Mouse (Mus musculus) frontal cortex, postnatal 25 days (tissue): ENCODE measurements around the gene Tjp1.
A peak's percentile ranks its signal among the peaks of the same experiment; 100 is the strongest.

Experiments
- DNase-seq, 2 experiments: peaks; one replicate each; pipeline ENCODE4 v3.0.0; 2022; ENCODE audit warnings: low spot score in 2 of 2

Gene Tjp1

DNA sequence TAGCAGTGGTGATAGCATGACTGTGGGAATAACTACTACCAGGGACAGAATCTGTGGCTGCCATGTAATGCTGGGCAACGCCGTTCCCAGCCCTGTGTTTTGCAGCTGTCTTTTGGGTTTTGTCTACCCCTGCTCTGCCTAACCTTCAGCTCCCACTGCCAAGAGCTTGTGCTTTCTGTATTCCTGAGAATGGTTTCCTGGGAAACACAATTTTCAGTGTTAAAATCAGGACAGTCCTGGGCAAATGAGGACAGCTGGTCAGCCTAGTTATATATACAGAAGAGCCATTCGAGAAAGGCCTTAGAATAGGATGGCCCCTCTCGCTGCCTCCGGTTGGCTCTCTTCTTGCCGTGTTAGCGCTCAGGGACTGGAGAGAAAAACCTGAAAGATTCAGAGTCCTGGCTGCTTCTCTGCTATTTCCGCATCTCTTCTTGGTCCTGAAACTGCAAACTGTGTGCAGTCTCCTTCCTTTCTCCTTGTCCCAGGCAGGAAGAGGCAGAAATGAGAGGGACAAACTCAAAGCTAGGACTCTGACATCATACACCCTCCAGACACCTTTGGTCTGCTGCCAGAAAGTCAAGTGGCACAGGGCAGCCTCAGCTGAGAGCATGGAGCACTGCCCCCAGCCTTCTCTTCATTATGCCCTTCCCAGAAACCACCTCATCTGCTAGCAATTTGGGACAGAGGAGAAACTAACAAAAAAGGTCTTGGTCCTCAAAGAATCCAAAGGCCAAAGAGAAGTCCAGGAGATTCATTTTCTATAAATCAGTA is 139.2 kb downstream of the Tjp1 start:
- DNase-seq: no peak

GRCm38 (mm10) chr7:65387560-65388175 is 139.9 kb downstream of the Tjp1 start:
- no peak for DNase-seq

DNA sequence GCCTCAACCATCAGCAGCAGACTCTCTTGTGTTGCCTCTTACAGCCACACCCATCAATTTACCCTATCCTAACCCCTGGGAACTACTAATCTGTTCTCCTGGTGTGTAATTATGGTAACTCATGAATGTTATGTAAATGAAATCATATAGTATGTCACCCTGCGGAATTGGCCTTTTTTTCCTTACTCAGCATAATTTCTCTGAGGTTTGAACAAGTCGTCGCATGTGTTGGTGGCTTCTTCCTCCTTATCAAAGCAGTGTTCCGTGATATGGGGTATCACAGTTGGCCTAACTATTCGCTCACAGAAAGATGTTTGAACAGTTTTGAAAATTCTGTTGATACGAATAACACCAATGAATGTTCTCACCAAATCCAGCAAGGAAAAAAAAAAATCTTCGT is 142.8 kb downstream of the Tjp1 start:
- DNase-seq: no peak

DNA sequence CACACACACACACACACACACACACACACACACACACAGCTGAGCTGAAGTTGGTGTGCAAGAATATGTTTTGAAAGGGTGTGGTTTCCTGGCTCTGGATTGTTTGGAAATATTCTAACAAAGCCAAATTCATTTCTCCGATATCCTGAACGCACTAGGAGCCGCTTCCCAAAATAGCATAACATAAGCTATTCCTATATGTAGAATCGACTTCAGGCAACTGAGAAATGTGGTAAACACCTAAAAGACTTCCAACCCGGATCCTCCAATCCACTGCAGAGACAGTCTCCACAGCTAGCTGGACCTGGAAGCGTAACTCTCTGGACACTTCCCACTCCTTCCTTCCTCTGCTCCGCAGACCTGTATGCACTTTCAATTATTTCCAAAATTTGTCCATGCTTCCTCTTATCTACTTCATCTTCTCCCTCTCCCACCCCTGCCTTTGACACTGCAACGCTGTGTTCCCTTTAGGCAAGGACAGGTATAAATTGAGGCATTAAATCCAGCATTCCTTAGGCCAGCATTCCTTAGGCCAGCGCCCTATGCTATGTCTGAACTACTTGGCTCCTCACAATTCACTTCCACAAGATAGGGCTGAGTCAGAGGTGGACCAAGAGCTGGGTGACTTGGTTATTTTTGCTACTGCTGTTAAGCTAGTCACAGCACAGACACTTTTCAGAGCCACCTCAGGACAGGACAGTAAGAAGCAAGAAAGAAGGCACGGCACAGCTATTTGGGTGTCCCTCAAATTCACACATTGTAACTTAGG is 144.9 kb downstream of the Tjp1 start:
- DNase-seq: no peak

DNA sequence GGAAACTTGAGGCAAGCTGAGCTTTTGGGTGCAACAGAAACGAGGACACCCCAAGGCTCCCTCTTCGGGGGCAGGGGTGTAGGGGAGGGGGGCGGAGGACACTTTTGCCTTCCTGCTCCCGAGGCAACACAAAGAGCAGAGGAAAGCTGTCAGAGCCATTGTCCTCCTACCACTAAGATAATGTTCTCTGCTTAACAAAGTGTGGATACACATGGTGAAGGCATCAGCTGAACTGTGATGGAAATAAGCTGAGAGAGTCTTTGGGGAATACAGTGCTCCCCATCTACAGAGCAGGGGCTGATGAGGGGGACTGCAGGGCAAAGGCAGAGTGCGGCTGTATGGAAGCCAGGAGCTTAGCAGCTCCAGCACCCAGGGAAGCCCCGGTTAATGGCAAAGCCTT is 145.7 kb downstream of the Tjp1 start:
- DNase-seq: no peak

DNA sequence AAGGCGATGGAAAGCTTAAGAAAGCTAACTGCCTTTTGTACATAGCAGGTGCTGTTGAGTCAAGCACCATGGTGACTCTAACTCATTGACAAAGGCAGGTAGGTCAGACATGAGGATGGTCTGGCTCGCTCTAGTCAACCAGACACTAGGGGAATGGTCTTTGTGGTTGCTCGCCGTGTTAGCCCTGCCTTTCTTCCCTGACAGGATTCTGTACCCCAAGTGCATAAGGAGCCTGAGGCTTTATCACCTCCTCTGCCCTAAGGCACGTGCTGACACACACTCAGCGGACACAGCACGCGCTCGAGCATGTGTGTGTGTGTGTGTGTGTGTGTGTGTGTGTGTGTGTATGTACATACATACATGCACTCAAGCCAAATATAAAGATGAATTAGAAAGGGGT is 146.9 kb downstream of the Tjp1 start:
- DNase-seq: no peak

DNA sequence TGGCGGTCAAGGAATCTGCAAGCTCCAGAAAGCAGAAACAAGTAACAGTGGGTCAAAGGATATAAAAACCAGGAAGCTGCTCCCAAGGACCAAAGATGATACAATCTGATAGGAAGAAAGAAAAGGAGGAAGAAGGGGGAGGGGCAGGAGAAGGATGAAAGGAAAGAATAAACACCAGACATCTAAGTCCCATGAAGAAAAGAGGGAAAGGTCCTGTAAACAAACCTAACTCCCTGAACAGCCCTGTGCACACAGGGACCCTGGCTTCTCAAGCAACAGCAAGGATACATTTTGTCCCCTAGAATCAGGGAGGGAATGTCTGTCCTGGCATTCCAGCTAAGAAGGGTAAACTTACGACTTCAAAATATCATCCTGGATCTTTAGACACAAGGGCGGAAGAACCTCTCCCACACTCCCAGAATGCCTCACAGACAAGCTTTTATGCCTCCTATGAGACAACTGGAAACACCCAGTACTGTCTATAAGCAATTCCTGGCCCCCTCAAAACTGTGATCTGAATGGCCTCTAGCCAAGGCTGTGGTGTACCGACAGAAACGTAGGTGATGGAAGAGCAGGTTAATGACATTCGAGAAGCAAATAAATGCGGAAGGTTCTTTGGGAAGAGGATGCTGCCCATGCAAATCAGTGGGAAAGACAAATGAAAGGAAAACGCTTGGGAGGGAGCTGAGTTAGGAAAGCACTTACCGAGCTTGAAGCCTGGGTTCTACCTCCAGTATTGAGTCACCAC is 148.6 kb downstream of the Tjp1 start:
- no peak for DNase-seq

- DNase-seq: no peak
Observed at GRCm38 (mm10) chr7:65377521-65377920, 150.1 kb downstream of the Tjp1 start.

DNA sequence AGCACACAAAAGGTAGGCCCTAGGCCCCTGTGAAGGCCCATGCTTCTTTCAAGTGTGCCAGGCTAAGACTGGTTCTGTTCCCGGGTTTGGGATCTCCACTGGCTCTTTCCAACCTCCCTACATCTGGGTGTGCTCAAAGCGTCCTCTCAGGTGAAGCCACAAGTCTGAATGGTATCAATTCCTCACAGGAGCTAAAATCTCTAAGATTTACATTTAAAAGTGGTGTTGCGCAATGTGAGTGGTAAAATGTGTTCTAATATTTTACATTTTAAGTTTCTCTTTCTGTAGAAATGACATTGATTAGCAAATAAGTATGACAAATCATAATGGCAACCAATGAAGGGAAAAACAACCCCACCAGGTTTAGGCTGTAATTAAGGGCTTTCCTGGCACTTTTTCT is 152.0 kb downstream of the Tjp1 start:
- DNase-seq: no peak

DNA sequence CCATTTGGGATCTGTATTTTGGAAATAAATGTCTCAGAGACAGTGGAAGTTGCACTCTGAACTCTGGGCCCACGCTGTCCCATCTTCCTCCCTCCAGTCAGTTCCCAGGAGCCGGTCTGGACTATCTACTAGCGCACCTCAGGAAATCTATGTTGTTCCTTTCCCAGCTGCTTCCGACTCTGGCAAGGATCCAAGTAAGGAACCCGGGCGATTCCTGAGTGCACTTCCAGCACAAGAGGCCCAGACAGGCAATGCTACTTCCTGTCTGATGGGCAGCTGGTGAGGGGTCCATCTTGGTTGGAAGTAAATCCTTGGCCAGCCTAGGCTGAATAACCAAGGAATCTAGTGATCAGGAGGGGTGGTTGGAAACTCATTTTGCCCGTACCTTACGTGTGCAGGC is 152.4 kb downstream of the Tjp1 start:
- no peak for DNase-seq

DNA sequence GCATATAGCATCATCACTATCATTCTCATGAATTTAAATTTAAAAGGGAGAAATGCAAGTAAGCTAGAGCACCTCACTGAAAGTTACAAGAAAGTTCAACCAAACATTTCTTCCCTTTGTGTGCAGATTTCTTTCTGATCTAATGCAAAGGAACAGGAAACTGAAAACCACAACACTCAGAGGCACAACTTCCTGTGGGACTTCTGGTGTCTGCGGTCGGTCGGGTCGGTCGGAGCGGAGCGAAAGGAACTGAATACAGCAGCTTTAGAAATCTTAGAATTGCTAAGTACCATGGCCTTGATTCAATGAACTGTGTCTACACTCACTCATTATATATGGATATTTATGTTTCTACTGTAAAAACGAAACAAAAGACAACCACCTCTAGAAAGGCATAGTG is 154.2 kb downstream of the Tjp1 start:
- DNase-seq: no peak

DNA sequence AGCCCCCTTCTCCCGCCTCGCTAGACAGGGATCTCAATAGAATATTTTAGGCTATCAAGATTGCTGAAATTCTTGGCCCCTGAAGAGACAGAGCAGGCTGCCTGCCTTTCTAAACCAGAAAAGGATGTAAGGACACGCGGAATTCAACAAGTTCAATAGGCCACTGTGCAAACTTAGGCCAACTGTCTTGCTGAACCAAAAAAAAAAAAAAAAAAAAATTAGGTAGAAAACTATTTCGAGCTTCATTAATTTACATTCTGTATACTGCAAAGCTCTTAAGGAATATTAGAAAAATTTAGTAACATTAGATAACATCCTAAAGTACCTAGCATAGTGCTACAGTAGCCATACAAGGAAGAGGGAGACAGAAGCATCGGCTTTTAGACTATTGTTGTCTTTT is 155.8 kb downstream of the Tjp1 start:
- DNase-seq: no peak

DNA sequence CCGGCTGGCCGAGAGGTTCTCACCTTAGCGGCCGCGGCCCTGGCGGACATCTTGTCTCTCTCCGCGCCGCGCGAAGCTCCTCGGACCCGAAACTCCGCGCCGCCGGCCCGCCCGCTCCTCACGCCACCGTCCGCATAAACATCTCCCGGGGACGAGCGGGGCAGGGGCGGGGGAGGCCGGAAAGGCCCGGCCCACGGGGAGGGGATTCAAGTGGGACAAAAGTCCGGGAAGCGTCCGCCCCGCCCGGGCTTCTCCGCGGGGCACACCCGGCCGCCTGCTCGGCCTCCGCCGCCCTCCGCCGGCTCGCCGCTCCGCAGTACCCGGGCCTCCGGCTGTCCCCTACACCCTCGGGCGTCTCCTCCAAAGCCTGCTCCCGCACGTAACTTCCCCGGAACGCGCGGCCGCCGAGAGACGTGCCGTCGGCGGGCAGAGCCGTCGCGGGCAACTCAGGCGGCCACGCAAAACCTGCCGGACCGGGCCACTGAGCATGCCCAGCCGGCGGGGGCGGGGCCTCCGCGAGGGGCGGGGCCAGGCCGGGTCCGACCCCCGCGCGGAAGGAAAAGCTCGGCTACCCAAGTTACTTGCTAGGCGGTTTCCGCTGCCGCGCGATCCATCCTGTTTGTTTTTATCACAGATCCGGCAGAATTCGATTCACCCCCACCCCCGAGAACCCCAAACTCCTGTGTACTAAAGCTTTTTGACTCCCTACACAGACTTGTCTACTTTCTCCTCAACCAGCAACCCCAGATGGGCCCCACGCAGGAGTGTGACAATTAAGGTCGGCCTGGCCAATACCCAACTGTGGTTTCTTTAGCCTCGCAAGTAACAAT is 156.6 kb downstream of the Tjp1 start:
- DNase-seq: peak; percentile 76 to 82

DNA sequence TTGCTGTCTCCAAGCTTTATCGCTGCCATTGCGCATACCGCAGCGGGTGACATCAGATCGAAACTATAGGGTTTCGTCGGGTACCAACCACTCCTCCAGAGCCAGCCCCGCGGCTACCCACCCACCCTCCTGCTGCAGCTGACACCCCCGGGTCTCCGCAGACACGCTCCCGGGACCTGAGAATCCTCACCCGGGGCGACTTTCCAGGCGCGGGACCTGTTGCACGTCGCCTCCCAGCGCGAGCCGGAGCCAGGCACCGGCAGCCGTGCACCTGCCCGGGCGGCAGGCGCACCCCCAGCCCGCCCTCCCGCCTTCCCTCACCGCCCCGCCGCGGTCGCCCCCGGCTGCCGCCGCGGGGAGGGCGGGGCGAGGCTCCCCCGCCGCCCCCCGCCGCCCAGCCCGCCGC is 157.2 kb downstream of the Tjp1 start:
- no peak for DNase-seq

DNA sequence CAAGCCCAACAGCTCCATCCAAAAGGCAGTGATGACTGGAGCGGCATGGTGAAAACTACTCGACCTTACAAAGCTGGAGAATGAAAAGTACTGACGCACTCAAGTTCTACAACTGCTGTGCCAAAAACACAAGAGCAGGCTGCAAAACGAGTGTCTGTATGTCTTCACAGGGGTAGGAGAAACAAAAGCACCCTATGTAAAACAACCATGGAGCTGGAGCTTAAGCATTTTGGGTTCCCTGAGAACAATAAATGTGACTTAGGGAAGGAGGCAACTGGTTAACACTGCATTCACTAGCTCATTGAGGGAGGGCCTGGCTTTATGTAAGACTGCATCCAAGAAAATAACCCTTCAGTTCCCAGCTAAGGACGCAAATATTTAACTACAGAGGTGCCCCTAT is 158.5 kb downstream of the Tjp1 start:
- DNase-seq: no peak

DNA sequence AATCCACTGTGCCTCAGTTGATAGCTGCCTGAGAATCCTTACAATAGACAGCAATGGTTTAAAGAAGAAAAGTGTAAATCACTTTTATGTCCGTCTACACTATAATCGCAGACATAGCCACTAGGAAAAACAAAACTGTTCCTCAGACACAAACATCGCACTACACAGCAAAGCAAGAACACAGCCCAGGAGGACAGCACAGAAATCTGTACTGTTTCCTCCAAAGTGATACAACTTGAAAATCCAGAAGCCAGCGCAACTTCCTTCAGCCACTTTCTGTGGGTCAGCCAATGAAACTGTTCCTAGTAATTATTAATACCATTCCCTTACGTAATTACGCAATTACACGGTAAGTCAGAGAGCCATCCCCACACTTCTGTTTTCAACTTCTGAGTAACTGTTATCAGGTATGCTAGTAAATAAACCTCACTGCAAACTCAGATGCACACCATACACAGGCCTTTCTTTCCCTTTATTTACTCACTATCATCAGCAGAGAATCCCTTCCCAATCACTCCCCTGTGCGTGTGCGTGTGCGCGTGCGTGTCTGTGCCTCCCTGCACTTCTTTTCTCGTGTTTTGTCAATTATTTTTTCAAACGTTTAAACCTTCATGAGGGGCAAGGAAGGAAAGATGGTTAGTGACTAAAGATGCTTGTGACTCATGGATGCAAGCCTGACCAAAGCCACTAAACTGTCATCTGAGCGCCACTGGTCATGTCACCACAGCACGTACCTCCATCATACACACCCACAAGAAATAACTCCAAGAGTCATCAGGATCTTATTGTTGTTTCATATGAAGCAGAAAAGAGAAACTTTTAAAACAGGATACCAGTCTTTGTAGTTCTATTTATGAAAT is 160.0 kb downstream of the Tjp1 start:
- no peak for DNase-seq

DNA sequence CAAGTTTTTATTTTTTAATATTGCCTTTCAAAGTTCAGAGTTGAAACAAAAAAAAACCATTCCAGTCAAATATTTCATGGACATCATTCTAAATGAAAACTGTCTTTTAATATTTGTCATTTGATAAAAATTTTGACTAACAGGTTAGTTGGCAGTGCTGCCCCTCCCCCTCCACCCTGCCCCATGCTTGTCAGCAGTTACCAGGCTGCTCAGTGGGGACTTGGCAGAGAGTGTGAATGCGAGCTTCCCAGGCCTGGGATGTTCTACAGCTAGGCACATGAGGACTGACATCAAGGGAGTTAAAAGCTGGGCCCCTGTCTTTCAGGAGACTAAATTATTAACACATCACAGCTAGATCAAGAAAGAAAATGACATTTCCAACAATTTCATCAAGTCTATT is 161.4 kb downstream of the Tjp1 start:
- no peak for DNase-seq

DNA sequence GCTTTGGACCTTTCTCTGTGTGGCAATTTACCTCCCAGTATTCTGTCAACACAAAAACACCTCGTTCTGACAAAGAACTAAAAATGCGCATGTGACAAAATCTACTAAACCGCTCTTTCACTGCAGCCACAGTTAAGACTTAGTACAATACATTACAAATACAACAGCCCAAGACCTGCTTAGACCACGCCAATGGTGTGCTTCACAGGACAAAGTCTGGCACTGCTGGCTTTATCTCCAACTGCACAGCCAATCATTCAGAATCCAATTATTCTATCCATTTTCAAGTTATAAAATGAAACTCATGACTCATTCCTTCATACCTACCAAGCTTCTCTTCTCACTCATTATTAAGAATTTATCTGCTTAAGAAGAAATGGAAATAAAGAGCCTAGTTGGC is 162.0 kb downstream of the Tjp1 start:
- DNase-seq: no peak

GRCm38 (mm10) chr7:65360278-65360677 is 167.3 kb downstream of the Tjp1 start:
- no peak for DNase-seq

- DNase-seq: no peak
Observed at GRCm38 (mm10) chr7:65359774-65360173, 167.8 kb downstream of the Tjp1 start.
